Mouse (Mus musculus) embryonic fibroblast, embryonic 13.5 days (primary cell): Measurements from ENCODE around the gene Tagln.

Experiments
- CTCF ChIP-seq: IDR thresholded peaks from 2 replicates; pipeline ENCODE4 v1.5.1; 2011; ENCODE audit warnings: mild to moderate bottlenecking, control low read depth, low read length, moderate library complexity, borderline replicate concordance; ENCODE audit not compliant: insufficient read depth
- POLR2A ChIP-seq: IDR thresholded peaks from 2 replicates; pipeline ENCODE4 v1.6.1; 2011; ENCODE audit warnings: low read depth, mild to moderate bottlenecking, control low read depth, low read length, moderate library complexity

GRCm38 (mm10) chr9:45946182-45946871, 10.5 kb upstream of the Tagln start:
- TF ChIP-seq CTCF, result no peak
- TF ChIP-seq POLR2A, result no peak
